ENCODE assay signal across 10 mouse cellular contexts in the genomic region with DNA sequence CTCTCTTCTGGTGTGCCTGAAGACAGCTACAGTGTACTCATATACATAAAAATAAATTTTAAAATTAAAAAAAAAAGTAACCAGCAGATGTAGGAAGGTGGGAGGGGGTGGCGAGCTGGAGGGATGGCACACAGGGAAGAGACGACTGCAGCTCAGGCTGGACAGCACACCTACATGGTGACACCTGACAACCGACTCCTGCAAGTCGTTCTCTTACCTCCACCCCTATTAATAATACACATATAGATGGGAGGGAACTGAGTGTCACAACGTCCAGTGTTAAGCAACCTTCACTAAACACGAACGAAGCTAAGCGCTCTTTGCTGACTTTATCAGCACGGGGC. TPM values are rescaled to one million over a fixed set of nuclear protein-coding genes. Genes with fewer than 3 reads are reported as not detected.
DNase-seq lines count a peak whose midpoint lies in the region; ATAC-seq and TF ChIP-seq lines count a peak whose summit lies in the region.
"Had no signal": no experiment of that assay in that cellular context is flagged by ENCODE, and none has a peak within 500 bp of the region (broad histone marks: within the 10 kb centered on the region; RNA-seq: fewer than 3 reads in every experiment).

No protein-coding gene starts in this region.

- WGBS in liver, adult 2 months, result 2% methylated on average over 9 of the region's 9 CpGs
- 0% methylated on average over 9 of the region's 9 CpGs for WGBS in embryonic facial prominence, embryonic 15.5 days
- WGBS in intestine, embryonic 16.5 days, result under 1% methylated on average over 9 of the region's 9 CpGs
- under 1% methylated on average over 9 of the region's 9 CpGs for WGBS in neural tube, embryonic 13.5 days

- H3K36me3 ChIP-seq in liver, adult 2 months (ENCODE audit: control insufficient read depth, insufficient read depth, low read length), result peaks cover 10% of the 10 kb centered on the region; the same call in 1 of the 2 replicates
- peaks cover 36% of the 10 kb centered on the region for H3K36me3 ChIP-seq in embryonic facial prominence, embryonic 15.5 days
- peaks cover 12% of the 10 kb centered on the region; the same call in 1 of the 2 replicates for H3K36me3 ChIP-seq in intestine, embryonic 16.5 days (ENCODE audit: control insufficient read depth, insufficient read depth, low read length)
- H3K36me3 ChIP-seq in neural tube, embryonic 13.5 days, result peaks cover 35% of the 10 kb centered on the region

- no peaks in the 10 kb centered on the region for H3K9me3 ChIP-seq in embryonic facial prominence, embryonic 15.5 days (replicated peaks)
- no peaks in the 10 kb centered on the region for H3K9me3 ChIP-seq in intestine, embryonic 16.5 days (ENCODE audit: control insufficient read depth, low read length)
- H3K9me3 ChIP-seq in neural tube, embryonic 13.5 days, result no peaks in the 10 kb centered on the region

- peak overlapping the region; percentile 83 for H3K4me2 ChIP-seq in embryonic facial prominence, embryonic 15.5 days (replicated peaks)
- H3K4me2 ChIP-seq in intestine, embryonic 16.5 days (ENCODE audit: low read depth, low read length), result peak overlapping the region; percentile 69
- H3K4me2 ChIP-seq in neural tube, embryonic 13.5 days, result peak overlapping the region; percentile 92

- H3K27ac ChIP-seq in liver, adult 2 months (replicated peaks; ENCODE audit: insufficient read depth, low read depth, low read length), result no peak overlapping the region
- no peak overlapping the region for H3K27ac ChIP-seq in embryonic facial prominence, embryonic 15.5 days (replicated peaks)
- H3K27ac ChIP-seq in intestine, embryonic 16.5 days (ENCODE audit: low read length), result no peak overlapping the region
- peak overlapping the region; percentile 99 for H3K27ac ChIP-seq in neural tube, embryonic 13.5 days (replicated peaks)

- no peak; the same call in 1 of the 2 replicates for ATAC-seq in embryonic facial prominence, embryonic 15.5 days (ENCODE audit: insufficient number of reproducible peaks, low FRiP score, low TSS enrichment, low read depth)
- peak; percentile 57; the same call in 1 of the 2 replicates for ATAC-seq in intestine, embryonic 16.5 days
- peak; percentile 64 for ATAC-seq in neural tube, embryonic 13.5 days (ENCODE audit: low read depth)

- H3K27me3 ChIP-seq in liver, adult 2 months (ENCODE audit: control insufficient read depth, insufficient read depth, low read length), result no peaks in the 10 kb centered on the region
- no peaks in the 10 kb centered on the region for H3K27me3 ChIP-seq in embryonic facial prominence, embryonic 15.5 days
- H3K27me3 ChIP-seq in intestine, embryonic 16.5 days (replicated peaks; ENCODE audit: control insufficient read depth, insufficient read depth, low read length), result no peaks in the 10 kb centered on the region
- H3K27me3 ChIP-seq in neural tube, embryonic 13.5 days, result no peaks in the 10 kb centered on the region

- no peak for TF ChIP-seq CTCF in liver, adult 2 months (IDR thresholded peaks at IDR 0.05; ENCODE audit: low read depth, low read length)

- H3K79me2 ChIP-seq in liver, adult 2 months (ENCODE audit: control insufficient read depth, insufficient read depth, low read length), result no peaks in the 10 kb centered on the region; the same call in 1 of the 2 replicates

- no peak for TF ChIP-seq POLR2A in liver, adult 2 months (IDR thresholded peaks at IDR 0.05; ENCODE audit: extremely low read depth, insufficient read depth, low read length)

- peak overlapping the region; percentile 12; the same call in 1 of the 2 replicates for H3K9ac ChIP-seq in liver, adult 2 months (ENCODE audit: low read depth, low read length)
- H3K9ac ChIP-seq in embryonic facial prominence, embryonic 15.5 days, result peak overlapping the region; percentile 78
- peak overlapping the region; percentile 98 for H3K9ac ChIP-seq in intestine, embryonic 16.5 days (ENCODE audit: low read depth, low read length)
- H3K9ac ChIP-seq in neural tube, embryonic 13.5 days, result peak overlapping the region; percentile 93

- peaks cover 3% of the 10 kb centered on the region for H3K4me1 ChIP-seq in liver, adult 2 months (ENCODE audit: control insufficient read depth, insufficient read depth, low read length)
- H3K4me1 ChIP-seq in embryonic facial prominence, embryonic 15.5 days, result peaks cover 18% of the 10 kb centered on the region
- peaks cover 5% of the 10 kb centered on the region for H3K4me1 ChIP-seq in intestine, embryonic 16.5 days (ENCODE audit: control insufficient read depth, insufficient read depth, low read length)
- H3K4me1 ChIP-seq in neural tube, embryonic 13.5 days (replicated peaks), result peaks cover 24% of the 10 kb centered on the region

- peak overlapping the region; percentile 85 for H3K4me3 ChIP-seq in liver, adult 2 months (ENCODE audit: insufficient read depth, low read depth, low read length)
- peak overlapping the region; percentile 67 for H3K4me3 ChIP-seq in embryonic facial prominence, embryonic 15.5 days (replicated peaks)
- H3K4me3 ChIP-seq in intestine, embryonic 16.5 days (ENCODE audit: low read length), result peak overlapping the region; percentile 88
- H3K4me3 ChIP-seq in neural tube, embryonic 13.5 days, result peak overlapping the region; percentile 74

- no peak for DNase-seq in liver, adult 2 months (ENCODE audit: extremely low read depth, low read depth, low spot score)
- DNase-seq in liver, result no peak
- DNase-seq in Muller cell, postnatal 12 days (ENCODE audit: inconsistent ontology term), result no peak
- no peak for DNase-seq in spleen, adult 18-20 months
- DNase-seq in spleen, postnatal 14 days (ENCODE audit: low spot score in 2 of 2), result no peak

RNA-seq across cellular contexts. Expression of a gene that starts 0.6 kb away (rescaled TPM):
- 19.5 and 19.6 TPM in 2 replicates for total RNA-seq in liver, adult 2 months (2014; rRNA removed)
- polyA plus RNA-seq in liver, adult 2 months (2012; rRNA removed), result 16.3 and 17.9 TPM in 2 replicates
- 56.3 and 56.6 TPM in 2 replicates for polyA plus RNA-seq in embryonic facial prominence, embryonic 15.5 days (2015; fragmentation: Nextera tagmentation; extraction: Ambion mirVana)
- polyA plus RNA-seq in intestine, embryonic 16.5 days (2015; fragmentation: Nextera tagmentation; extraction: Ambion mirVana), result 52.2 and 54.8 TPM in 2 replicates
- polyA plus RNA-seq in neural tube, embryonic 13.5 days (2015; fragmentation: Nextera tagmentation; extraction: Ambion mirVana), result 123 and 148 TPM in 2 replicates

RNA-seq across cellular contexts. Expression of a gene that starts 14.8 kb away (rescaled TPM):
- not detected in 2 replicates for total RNA-seq in liver, adult 2 months (2014; rRNA removed)
- not detected in 2 replicates for polyA plus RNA-seq in liver, adult 2 months (2012; rRNA removed)
- polyA plus RNA-seq in embryonic facial prominence, embryonic 15.5 days (2015; fragmentation: Nextera tagmentation; extraction: Ambion mirVana), result not detected in 2 replicates
- not detected in 2 replicates for polyA plus RNA-seq in intestine, embryonic 16.5 days (2015; fragmentation: Nextera tagmentation; extraction: Ambion mirVana)
- polyA plus RNA-seq in neural tube, embryonic 13.5 days (2015; fragmentation: Nextera tagmentation; extraction: Ambion mirVana), result not detected in 2 replicates
- total RNA-seq: adrenal gland, postnatal 14 days; left cerebral cortex, postnatal 14 days had no signal

RNA-seq across cellular contexts. Expression of a gene that starts 58.4 kb away (rescaled TPM):
- 111 and 130 TPM in 2 replicates for total RNA-seq in liver, adult 2 months (2014; rRNA removed)
- polyA plus RNA-seq in liver, adult 2 months (2012; rRNA removed), result 27.8 and 39.0 TPM in 2 replicates
- polyA plus RNA-seq in embryonic facial prominence, embryonic 15.5 days (2015; fragmentation: Nextera tagmentation; extraction: Ambion mirVana), result 127 and 138 TPM in 2 replicates
- polyA plus RNA-seq in intestine, embryonic 16.5 days (2015; fragmentation: Nextera tagmentation; extraction: Ambion mirVana), result 80.2 and 93.1 TPM in 2 replicates
- polyA plus RNA-seq in neural tube, embryonic 13.5 days (2015; fragmentation: Nextera tagmentation; extraction: Ambion mirVana), result 26.1 and 32.5 TPM in 2 replicates

Comparison
In these comparisons a context has a peak if more than half of its experiments do, and no peak if none do; other contexts are left out.
1. H3K9ac ChIP-seq: peak in every context shown above with its lines; median percentile 98 in intestine, embryonic 16.5 days; 93 in neural tube, embryonic 13.5 days; 78 in embryonic facial prominence, embryonic 15.5 days; 12 in liver, adult 2 months.